Mouse (Mus musculus): ENCODE measurements at regions not wholly inside any gene's neighbourhood (a gene's known extent, or its start where the extent isn't known, plus 50 kb on each side); places are given as distances from the start of the nearest gene placed in this dataset.

DNA sequence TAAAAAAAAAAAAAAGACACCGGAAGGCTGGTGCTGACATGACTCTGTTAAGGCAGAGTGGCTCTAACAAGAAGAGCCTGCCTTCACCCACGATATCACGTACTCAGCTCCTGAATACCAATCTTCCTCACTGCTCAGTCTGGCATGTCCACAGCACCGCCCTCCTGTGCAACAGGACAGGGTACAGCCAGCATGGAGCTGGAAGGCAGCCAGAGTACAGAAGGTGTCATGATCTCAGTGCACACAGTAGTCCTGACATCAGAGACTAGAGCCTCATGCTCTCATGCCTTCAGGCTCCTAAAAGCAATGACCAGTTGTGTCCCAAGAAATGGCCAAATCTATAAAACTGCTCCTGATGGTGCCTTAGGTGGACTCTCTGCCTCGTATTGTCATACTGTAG, 229.7 kb upstream of the Zdhhc25 start:
- no peak for DNase-seq (ENCODE audit: low read depth, low spot score)

- DNase-seq (ENCODE audit: low read depth, low spot score) = no peak
Measured at GRCm38 (mm10) chr15:88372039-88372438, 228.1 kb upstream of the Zdhhc25 start.

DNA sequence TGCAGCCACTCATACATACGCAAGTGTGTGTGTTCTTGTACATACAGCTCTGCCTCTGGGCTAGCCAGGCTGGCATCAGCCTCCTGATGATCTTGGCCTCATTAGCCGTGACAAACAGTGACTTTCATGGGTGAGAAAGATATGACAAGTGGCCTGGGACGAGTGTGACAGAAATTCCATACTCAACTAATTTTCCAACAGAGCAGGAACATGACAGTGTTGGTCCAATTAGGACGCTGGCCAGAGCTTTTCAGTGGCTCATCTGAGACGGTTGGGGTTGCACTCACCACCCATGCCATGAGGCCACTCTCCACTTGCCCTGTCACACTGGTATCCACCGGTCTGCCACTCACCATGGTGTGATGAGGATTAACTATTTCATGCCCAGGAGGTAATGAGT, 226.2 kb upstream of the Zdhhc25 start:
- no peak for DNase-seq (ENCODE audit: low read depth, low spot score)

- DNase-seq (ENCODE audit: low read depth, low spot score) = no peak
Measured at GRCm38 (mm10) chr15:88379342-88379741, 220.8 kb upstream of the Zdhhc25 start.

DNA sequence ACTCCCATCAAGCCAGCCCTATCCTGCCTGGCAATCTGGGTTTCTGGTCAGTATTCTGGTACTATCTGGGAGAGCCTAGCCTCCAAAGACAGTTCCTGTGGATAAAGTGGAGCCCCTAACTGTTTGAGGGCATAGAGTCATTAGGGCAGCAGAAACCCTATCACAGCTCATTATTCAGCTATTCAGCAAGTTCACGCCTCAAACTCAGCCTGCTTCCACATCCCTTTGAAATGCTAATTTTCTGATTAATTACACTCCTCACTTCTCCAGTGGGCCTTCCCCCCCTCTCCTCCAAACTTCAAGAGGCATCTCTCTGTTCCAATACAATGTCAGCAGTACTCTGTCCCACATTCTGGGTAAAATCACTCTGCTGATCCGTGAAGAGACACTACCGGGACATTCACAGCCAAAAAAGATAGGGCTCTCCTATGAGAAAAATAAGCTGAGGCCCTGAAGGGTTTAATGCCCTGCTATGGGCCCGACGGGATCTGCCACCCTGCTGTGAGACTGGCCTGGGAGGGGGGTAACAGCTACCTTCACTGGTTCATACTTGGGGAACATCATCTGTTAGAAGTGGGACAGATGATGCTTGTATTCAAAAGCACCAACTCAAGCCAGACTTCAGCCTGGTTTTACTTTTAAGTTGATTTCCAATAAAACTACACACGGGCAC, 220.0 kb upstream of the Zdhhc25 start:
- no peak for DNase-seq (ENCODE audit: low read depth, low spot score)

- DNase-seq (ENCODE audit: low read depth, low spot score) = no peak
Measured at GRCm38 (mm10) chr15:88381419-88381818, 218.7 kb upstream of the Zdhhc25 start.

GRCm38 (mm10) chr15:88385943-88386342, 214.2 kb upstream of the Zdhhc25 start:
- DNase-seq (ENCODE audit: low read depth, low spot score) = no peak

GRCm38 (mm10) chr15:88386711-88387110, 213.4 kb upstream of the Zdhhc25 start:
- DNase-seq (ENCODE audit: low read depth, low spot score) = no peak

DNA sequence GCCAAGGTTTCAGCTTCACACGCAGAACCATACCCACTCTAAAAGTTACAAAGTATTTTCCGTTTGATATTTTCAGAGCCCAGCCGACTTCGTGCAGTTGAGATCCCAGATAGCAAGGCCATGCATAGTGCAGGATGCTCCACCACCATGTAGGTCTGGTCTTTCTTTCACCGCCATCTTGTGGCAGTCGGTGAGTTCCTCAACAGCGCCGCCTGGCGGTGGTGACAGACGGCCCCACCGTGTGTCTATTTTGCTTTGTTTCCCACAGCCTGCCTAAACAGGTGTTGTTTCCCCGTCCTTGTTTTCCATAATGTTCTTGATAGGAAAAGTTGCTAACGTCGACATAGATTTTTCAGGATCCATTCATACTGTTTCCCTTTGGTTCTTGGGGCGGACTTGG, 208.3 kb upstream of the Zdhhc25 start:
- DNase-seq (ENCODE audit: low read depth, low spot score) = no peak

DNA sequence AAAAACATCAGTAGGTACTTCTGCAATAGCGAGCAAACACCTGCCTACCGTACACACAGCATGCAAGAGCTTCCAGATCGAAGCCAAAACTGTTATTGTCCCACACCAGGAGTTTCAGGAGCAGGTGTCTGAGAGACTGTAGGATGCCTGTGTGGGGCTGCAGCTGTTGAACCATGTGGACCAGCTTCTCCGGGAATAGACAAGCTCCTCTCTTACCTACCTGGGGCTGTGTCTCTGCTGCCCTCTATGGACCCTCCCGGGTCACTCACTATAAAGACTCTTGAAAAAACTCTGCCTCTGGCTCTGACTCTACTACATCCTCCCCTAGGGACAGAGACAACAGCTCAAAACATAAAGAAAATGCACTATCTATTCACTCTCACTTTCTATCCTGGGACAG, 201.0 kb upstream of the Zdhhc25 start:
- peak; percentile 18 for DNase-seq (ENCODE audit: low read depth, low spot score)

GRCm38 (mm10) chr15:88399989-88400388, 200.1 kb upstream of the Zdhhc25 start:
- DNase-seq (ENCODE audit: low read depth, low spot score) = no peak

GRCm38 (mm10) chr15:88400787-88401186, 199.3 kb upstream of the Zdhhc25 start:
- no peak for DNase-seq (ENCODE audit: low read depth, low spot score)

- DNase-seq (ENCODE audit: low read depth, low spot score) = no peak
Measured at GRCm38 (mm10) chr15:88408461-88409379, 191.4 kb upstream of the Zdhhc25 start.

DNA sequence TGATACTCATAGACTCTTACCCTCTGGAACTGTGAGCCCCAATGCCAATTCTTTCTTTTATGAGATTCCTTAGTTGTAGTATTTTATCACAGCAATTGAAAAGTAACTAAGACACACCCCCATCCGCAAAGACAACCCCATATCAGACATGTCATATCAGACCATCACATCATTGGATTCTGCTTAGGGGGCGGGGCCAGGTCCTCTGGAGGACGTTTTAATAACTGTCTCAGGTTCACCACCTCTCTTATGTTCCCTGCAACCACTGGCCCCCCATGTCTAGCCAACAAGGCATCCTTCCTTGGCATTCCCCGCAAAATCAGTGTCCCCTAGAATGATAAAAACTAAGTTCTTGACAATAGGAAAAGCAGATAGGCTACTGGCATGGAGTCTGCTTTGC, 185.9 kb upstream of the Zdhhc25 start:
- DNase-seq (ENCODE audit: low read depth, low spot score) = no peak

GRCm38 (mm10) chr15:88418881-88419280, 181.2 kb upstream of the Zdhhc25 start:
- no peak for DNase-seq (ENCODE audit: low read depth, low spot score)

GRCm38 (mm10) chr15:88428441-88428840, 171.7 kb upstream of the Zdhhc25 start:
- peak; percentile 8 for DNase-seq (ENCODE audit: low read depth, low spot score)

DNA sequence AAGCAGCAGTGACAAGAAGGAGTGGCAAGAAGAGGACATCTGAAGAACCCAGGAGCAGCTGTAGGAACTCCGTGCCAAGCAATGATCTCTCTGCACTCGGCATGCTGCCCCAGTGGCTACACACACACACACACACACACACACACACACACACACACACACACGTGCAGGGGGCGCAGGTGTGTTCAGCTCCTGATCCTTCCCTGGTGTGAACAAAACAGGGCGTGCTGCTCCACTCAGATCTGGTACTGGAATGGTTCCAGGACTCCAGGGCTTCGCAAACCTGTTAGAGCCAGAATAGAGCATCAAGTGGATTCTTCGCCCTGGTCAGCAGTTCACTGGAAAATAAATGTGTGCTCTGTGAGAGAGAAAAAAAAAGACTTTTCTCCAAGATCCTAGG, 169.2 kb upstream of the Zdhhc25 start:
- no peak for DNase-seq (ENCODE audit: low read depth, low spot score)

- no peak for DNase-seq (ENCODE audit: low read depth, low spot score)
Measured at GRCm38 (mm10) chr15:88448272-88448671, 151.8 kb upstream of the Zdhhc25 start.

- DNase-seq (ENCODE audit: low read depth, low spot score) = no peak
Measured at GRCm38 (mm10) chr15:88451241-88451640, 148.9 kb upstream of the Zdhhc25 start.

GRCm38 (mm10) chr15:88468107-88468506, 132.0 kb upstream of the Zdhhc25 start:
- peak; percentile 1 for DNase-seq (ENCODE audit: low read depth, low spot score)

GRCm38 (mm10) chr15:88468810-88469209, 131.3 kb upstream of the Zdhhc25 start:
- peak; percentile 55 for DNase-seq (ENCODE audit: low read depth, low spot score)

DNA sequence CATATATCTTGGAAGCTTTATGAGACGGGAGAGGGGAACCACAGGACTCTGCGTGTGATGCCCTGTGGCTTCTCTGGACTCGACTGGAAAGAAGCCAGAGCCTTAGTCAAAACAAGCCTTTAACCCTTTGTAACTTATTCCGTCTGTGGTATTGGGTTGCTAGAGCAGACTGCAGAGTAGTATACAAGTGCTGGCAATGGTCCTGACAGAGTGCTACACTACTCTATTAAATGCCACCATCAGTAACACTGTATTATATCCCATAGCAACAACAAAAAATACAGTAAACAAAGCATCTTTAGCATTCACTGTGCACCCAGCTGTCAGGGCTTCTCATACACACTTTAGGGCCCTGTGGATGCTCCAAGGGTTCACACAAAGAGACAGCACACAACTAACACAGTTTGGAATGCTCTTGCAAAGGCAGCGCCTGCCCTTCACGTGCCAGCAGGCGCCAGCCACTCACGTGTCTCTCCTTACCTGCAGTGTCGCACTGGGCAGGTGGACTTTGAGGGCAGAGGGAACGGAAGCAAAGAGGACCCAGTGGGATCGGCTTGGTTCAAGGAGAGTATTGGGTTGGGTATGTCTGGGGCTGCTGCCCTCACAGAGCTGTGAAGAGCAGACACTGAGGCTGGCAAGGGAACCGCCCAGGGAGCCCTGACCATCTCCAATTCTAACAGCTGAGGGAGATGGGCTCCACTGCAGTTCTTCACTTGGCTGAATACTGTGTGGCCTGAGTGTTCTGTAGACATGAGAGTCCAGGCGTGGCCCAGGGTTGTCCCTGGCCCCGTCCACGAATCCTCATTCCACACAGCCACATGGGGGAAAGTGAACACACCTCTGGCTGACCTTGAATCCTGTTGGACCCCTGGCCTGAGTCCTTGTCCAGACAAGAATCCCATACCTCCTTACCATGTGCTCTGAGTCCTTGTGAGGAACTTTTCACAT, 130.3 kb upstream of the Zdhhc25 start:
- DNase-seq (ENCODE audit: low read depth, low spot score) = no peak

Measured in forelimb bud, embryonic 11.5 days (tissue).